Mouse (Mus musculus): ENCODE measurements around the gene Tcp11l2.

- TF ChIP-seq GATA1 (IDR thresholded peaks at IDR 0.05; ENCODE audit: borderline replicate concordance, low read length) (no peak), FLI1 (IDR thresholded peaks at IDR 0.05; ENCODE audit: low read length) (no peak)
Observed at GRCm38 (mm10) chr10:84613366-84613765, 36.9 kb downstream of the Tcp11l2 start.
